Mouse (Mus musculus) stomach, embryonic 14.5 days (tissue): ENCODE data around the gene Spdye4c. TPM values are rescaled to one million over a fixed set of nuclear protein-coding genes. Genes with fewer than 3 reads are reported as not detected.

Source experiments
- ATAC-seq: fragments of 200-750 bp; cut with Nextera tagmentation; 2 replicates; pipeline ENCODE4 v1.8.0; 2017; ENCODE audit warnings: low read depth, moderate TSS enrichment; ENCODE audit not compliant: insufficient number of reproducible peaks, insufficient read depth, low FRiP score
- H3K27ac ChIP-seq: fragments of 300-500 bp; sonication (generic); 2 replicates; pipeline ENCODE4 v1.5.1; 2014; ENCODE audit warnings: mild to moderate bottlenecking, low read length, moderate library complexity, mixed read lengths
- H3K27me3 ChIP-seq: fragments of 300-500 bp; sonication (generic); 2 replicates; pipeline ENCODE4 v1.6.1; 2014; ENCODE audit warnings: low read length, control low read depth, mixed read lengths; ENCODE audit not compliant: control insufficient read depth, insufficient read depth
- H3K36me3 ChIP-seq: fragments of 300-500 bp; sonication (generic); 2 replicates; pipeline ENCODE4 v1.6.1; 2014; ENCODE audit warnings: mild to moderate bottlenecking, control low read depth, low read length, moderate library complexity, mixed read lengths; ENCODE audit not compliant: control insufficient read depth, insufficient read depth
- H3K4me1 ChIP-seq: fragments of 300-500 bp; sonication (generic); 2 replicates; pipeline ENCODE4 v1.6.1; 2014; ENCODE audit warnings: low read length, control low read depth, mixed read lengths; ENCODE audit not compliant: control insufficient read depth, insufficient read depth
- H3K4me2 ChIP-seq: fragments of 300-500 bp; sonication (generic); replicated peaks from 2 replicates; pipeline ENCODE4 v1.6.1; 2014; ENCODE audit warnings: low read depth, low read length, control low read depth
- H3K4me3 ChIP-seq: fragments of 300-500 bp; sonication (generic); 2 replicates; pipeline ENCODE4 v1.5.1; 2014; ENCODE audit warnings: low read depth, low read length, control low read depth
- H3K9ac ChIP-seq: fragments of 300-500 bp; sonication (generic); replicated peaks from 2 replicates; pipeline ENCODE4 v1.6.1; 2014; ENCODE audit warnings: low read depth, mild to moderate bottlenecking, control low read depth, low read length, moderate library complexity, mixed read lengths
- H3K9me3 ChIP-seq: fragments of 300-500 bp; sonication (generic); 2 replicates; pipeline ENCODE4 v1.6.1; 2016; ENCODE audit warnings: low read depth, low read length, control low read depth; ENCODE audit not compliant: control insufficient read depth
- WGBS: fragments of 180-500 bp; shearing (Covaris S2); extraction: QIAGEN DNeasy Blood & Tissue Kit; methylation state at CpG from one replicate; pipeline ENCODE4 v1.1.7; 2014; 5-methylcytosine and 5-hydroxymethylcytosine counted together
- polyA plus RNA-seq: library from polyadenylated mRNA; unstranded; fragments of >200 nt; fragmentation: Nextera tagmentation; extraction: Ambion mirVana; gene quantifications from 2 replicates; pipeline ENCODE4 v1.2.1, GENCODE M21; 2014

Gene Spdye4c
- polyA plus RNA-seq: not detected in 2 replicates

DNA sequence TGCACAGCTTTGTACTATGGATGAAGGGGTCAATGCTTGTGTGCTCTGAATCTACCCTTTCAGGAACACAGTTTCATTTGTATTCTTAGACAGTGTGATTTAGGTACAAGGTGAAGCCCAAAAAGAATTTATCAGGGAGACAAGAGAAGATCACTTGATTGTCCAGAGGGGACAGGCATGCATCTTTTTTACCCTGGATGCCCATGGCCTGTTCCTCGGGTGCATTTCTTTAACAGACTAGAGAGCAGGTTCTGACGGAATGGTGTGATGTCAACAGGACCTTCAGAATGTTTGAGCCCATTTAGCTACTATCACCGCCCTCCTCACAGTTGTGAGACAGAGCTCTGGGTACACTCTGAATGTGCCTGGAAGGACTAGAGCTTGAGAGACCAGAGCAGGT is at the start of gene Spdye4c:
TSS of gene Spdye4c (plus strand) at position 301 of the 400 bp plus-strand sequence.
- Histone ChIP-seq H3K9me3 (no peaks in the 10 kb centered on the region), H3K27me3 (no peaks in the 10 kb centered on the region), H3K4me2 (no peak within 1 kb of the TSS), H3K36me3 (no peaks in the 10 kb centered on the region), H3K4me1 (no peaks in the 10 kb centered on the region), H3K4me3 (no peak within 1 kb of the TSS), H3K9ac (no peak within 1 kb of the TSS), H3K27ac (no peak within 1 kb of the TSS)
- 86% methylated on average over 3 of the region's 3 CpGs for WGBS
- no peak for ATAC-seq

DNA sequence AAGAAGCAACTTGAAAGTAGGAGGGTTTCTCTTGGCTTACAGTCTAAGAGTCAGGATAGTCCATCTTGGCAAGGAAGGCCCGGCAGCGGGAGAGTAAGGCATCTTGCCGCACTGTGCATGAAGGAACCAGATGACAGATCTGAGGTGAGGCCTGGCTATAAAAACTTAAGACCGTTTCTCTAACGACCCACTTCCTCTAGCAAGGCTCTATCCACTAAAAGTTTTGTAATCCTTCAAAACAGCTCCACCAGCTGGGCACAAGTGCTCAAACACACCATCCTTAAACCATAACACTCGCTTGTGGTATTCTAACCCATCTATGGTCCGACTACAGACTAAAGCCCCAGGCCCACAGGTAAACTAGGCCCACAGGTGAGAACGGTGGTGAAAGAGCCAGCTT is 47.5 kb upstream of the Spdye4c start:
- H3K4me3 ChIP-seq: no peak overlapping the region
- no peaks in the 10 kb centered on the region for H3K36me3 ChIP-seq
- H3K27ac ChIP-seq: peak overlapping the region; percentile 76
- no peaks in the 10 kb centered on the region for H3K27me3 ChIP-seq
- no peaks in the 10 kb centered on the region for H3K9me3 ChIP-seq
- ATAC-seq: no peak
- H3K9ac ChIP-seq: no peak overlapping the region
- WGBS: 75% methylated on average over 8 of the region's 8 CpGs
- peaks cover 34% of the 10 kb centered on the region for H3K4me1 ChIP-seq
- no peak overlapping the region for H3K4me2 ChIP-seq

DNA sequence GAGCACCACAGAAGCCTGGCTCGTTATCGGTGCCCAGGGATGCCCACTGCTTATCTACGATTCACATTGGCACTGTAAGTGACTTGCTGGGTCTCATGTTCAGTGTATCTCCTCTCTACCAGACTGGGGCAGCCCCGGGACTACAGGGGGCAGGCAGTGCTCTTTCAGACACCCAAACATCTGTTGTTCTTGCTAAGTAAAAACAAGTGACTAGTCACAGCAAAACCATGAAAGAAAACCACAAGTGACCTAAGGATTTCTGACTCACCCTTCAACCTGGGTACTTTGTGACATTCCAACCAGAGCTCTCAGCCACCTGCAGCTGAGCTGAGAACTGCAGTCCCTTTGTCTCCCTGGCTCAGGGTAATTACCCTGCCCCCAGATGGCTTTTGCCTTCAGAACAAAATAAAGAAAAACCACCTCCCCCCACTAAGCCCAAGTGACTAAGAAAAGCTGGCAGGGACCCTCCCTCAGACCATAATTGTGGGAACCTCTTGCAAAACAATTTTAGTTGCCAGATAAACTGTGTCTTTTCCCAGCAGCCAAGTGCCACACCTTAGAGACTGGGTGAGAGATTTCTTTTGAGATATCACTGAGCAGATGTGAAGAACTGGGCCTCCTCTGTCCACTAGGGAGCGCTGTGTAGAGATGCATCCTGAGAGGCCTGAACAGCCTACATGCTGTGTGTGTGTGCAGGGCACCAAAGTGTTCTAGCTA is 46.4 kb upstream of the Spdye4c start:
- H3K9ac ChIP-seq: no peak overlapping the region
- H3K27me3 ChIP-seq: no peaks in the 10 kb centered on the region

DNA sequence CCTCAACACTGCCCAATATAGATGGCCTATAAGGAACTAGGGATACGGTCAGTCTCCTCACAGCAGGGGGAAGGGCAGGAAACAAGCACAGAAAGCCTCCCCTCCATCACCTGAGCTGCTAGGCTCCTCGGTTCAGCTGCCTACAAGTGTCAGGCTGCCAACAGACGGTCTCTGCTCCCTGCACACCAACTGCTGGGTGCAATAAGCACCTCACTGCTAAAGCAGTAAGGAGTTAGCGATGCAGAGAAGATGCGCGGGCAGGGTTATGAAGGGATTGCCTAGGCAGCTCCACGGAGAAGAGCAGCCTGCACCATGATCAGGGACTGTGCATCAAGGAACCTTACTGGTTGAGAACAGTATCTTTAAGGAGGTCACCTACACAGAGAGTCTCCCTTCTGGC is 45.6 kb upstream of the Spdye4c start:
- Histone ChIP-seq H3K36me3 (no peaks in the 10 kb centered on the region), H3K9ac (no peak overlapping the region), H3K4me1 (peaks cover 44% of the 10 kb centered on the region), H3K27me3 (no peaks in the 10 kb centered on the region), H3K27ac (no peak overlapping the region), H3K4me3 (no peak overlapping the region), H3K9me3 (no peaks in the 10 kb centered on the region), H3K4me2 (no peak overlapping the region)
- ATAC-seq: no peak
- WGBS: 83% methylated on average over 7 of the region's 7 CpGs

More for the DNA sequence above, 46.4 kb upstream of the Spdye4c start:
- H3K27ac ChIP-seq: peak overlapping the region; percentile 76; the same call in 1 of the 2 replicates
- ATAC-seq: no peak
- 58% methylated on average over 5 of the region's 5 CpGs for WGBS
- H3K4me1 ChIP-seq: peaks cover 38% of the 10 kb centered on the region
- no peak overlapping the region for H3K4me2 ChIP-seq
- H3K4me3 ChIP-seq: no peak overlapping the region
- H3K36me3 ChIP-seq: no peaks in the 10 kb centered on the region
- H3K9me3 ChIP-seq: no peaks in the 10 kb centered on the region

DNA sequence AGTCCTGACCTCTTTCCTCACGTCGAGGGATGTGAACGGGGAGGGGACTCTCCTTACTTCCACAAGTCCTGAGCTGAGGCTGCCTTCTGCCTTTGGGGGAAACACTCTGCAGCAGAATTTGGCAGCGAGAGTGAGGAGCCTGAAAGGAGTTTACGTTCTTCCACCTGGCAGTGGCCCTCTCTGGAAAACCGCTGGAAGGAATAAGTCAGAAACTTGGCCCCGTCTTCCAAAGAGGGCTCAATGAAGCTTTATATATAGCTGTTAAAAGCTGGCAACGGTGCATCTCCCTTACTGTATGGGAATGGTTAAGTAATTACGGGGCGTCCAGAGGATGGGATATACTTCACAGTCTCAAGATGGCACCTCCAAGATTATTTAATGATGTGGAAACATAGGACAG is 43.9 kb upstream of the Spdye4c start:
- Histone ChIP-seq H3K4me1 (peaks cover 45% of the 10 kb centered on the region), H3K27ac (peak overlapping the region; percentile 7; the same call in 1 of the 2 replicates), H3K4me3 (no peak overlapping the region), H3K27me3 (no peaks in the 10 kb centered on the region), H3K36me3 (no peaks in the 10 kb centered on the region), H3K9me3 (no peaks in the 10 kb centered on the region), H3K4me2 (no peak overlapping the region), H3K9ac (no peak overlapping the region)
- 43% methylated on average over 10 of the region's 10 CpGs for WGBS
- no peak for ATAC-seq

DNA sequence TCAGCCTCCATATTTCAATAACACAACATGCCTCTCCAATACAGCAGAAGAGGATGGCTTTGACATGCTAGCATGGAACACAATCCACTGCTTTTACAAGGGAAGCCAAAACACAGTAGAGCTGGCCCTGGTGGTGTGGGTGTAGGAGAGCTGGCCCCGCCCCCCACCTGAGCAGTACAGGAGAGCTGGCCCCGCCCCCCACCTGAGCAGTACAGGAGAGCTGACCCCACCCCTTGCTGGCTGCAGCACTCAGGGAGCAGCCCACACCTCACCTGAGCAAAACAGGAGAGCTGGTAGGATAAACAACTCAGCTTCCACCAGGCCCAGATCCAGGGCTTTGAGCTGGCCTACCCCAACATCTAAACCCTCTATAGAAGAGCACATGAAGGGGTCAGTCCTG is 42.7 kb upstream of the Spdye4c start:
- peak overlapping the region; percentile 27; the same call in 1 of the 2 replicates for H3K27ac ChIP-seq
- H3K4me2 ChIP-seq: no peak overlapping the region
- H3K9me3 ChIP-seq: no peaks in the 10 kb centered on the region
- peaks cover 48% of the 10 kb centered on the region for H3K4me1 ChIP-seq
- WGBS: 68% methylated on average over 2 of the region's 2 CpGs
- no peaks in the 10 kb centered on the region for H3K36me3 ChIP-seq
- H3K9ac ChIP-seq: no peak overlapping the region
- no peaks in the 10 kb centered on the region for H3K27me3 ChIP-seq
- ATAC-seq: peak; percentile 68
- no peak overlapping the region for H3K4me3 ChIP-seq

DNA sequence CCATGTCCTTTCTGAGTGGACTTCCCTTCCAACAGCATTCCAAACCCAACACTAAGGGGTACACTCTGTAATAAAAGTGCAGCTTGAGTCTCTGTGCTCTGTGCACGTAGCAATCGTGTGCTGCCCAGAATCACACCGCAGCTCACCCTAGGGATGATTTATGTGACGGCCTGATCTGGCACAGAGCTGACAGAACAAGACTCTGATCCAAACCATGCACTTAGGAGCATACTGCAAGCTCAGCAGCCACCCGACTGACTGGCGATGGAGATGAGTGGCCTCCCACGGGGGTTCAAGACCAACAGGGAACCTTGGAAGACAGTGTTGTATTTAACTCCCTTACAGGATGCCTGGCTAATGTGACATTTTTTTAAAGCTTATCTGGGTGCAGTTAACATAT is 41.4 kb upstream of the Spdye4c start:
- Histone ChIP-seq H3K27ac (peak overlapping the region; percentile 48; the same call in 1 of the 2 replicates), H3K9ac (no peak overlapping the region), H3K36me3 (no peaks in the 10 kb centered on the region), H3K4me2 (peak overlapping the region; percentile 16; the same call in 1 of the 2 replicates), H3K4me1 (peaks cover 37% of the 10 kb centered on the region), H3K4me3 (no peak overlapping the region), H3K9me3 (no peaks in the 10 kb centered on the region), H3K27me3 (no peaks in the 10 kb centered on the region)
- 15% methylated on average over 7 of the region's 7 CpGs for WGBS
- ATAC-seq: peak; percentile 59; the same call in 1 of the 2 replicates

DNA sequence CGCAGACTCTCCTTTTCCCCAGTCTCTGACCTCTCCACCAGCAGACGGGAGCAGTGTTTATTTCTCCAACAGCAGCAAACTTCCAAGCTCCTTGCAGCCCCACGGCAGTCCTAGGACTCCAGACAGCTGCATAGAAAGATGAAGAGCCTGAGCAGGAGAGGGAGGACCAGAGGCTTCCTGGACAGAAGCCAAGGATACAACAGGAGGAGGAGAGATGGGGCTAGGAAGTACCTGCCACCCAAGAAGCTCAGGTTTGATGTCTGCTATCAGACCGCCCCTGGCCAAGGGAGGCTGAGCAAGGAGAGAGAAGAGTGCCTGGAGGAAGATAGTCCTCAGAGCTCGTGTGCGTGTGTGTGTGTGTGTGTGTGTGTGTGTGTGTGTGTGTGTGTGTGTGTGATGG is 41.0 kb upstream of the Spdye4c start:
- Histone ChIP-seq H3K9me3 (no peaks in the 10 kb centered on the region), H3K4me1 (peaks cover 33% of the 10 kb centered on the region; the same call in 1 of the 2 replicates), H3K4me2 (peak overlapping the region; percentile 16; the same call in 1 of the 2 replicates), H3K27me3 (no peaks in the 10 kb centered on the region), H3K4me3 (no peak overlapping the region), H3K27ac (peak overlapping the region; percentile 48; the same call in 1 of the 2 replicates), H3K9ac (no peak overlapping the region), H3K36me3 (no peaks in the 10 kb centered on the region)
- ATAC-seq: peak; percentile 68; the same call in 1 of the 2 replicates
- WGBS: 32% methylated on average over 6 of the region's 6 CpGs
